Mouse (Mus musculus) MEL (cell line): ENCODE results near the gene Cdca4. TPM values are rescaled to one million over a fixed set of nuclear protein-coding genes. Genes with fewer than 3 reads are reported as not detected.

Experiments used
- DNase-seq: peaks from one replicate; pipeline ENCODE4 v3.0.0; 2011; ENCODE audit warnings: low read depth, low spot score
- H3K27ac ChIP-seq: 2 replicates; pipeline ENCODE4 v1.5.1; 2012; ENCODE audit warnings: low read depth, mild to moderate bottlenecking, control low read depth, low read length, moderate library complexity; ENCODE audit not compliant: control insufficient read depth
- H3K27me3 ChIP-seq, 2 experiments: fragments of 150-350 bp in 1 of 2; sonication (generic) in 1 of 2; 2 replicates each; pipeline ENCODE4 v1.6.1; 2012; ENCODE audit warnings: low read length in 2 of 2, mild to moderate bottlenecking in 2 of 2, improper control_type of control experiment in 1 of 2, moderate library complexity in 1 of 2; ENCODE audit not compliant: insufficient read depth in 2 of 2, control insufficient read depth in 1 of 2
- H3K36me3 ChIP-seq, 2 experiments: 2 replicates each; pipeline ENCODE4 v1.6.1; 2012 to 2014; ENCODE audit warnings: low read length in 2 of 2, improper control_type of control experiment in 1 of 2, inconsistent platforms in 1 of 2, mild to moderate bottlenecking in 1 of 2; ENCODE audit not compliant: insufficient read depth in 2 of 2, control insufficient read depth in 1 of 2
- H3K4me1 ChIP-seq, 2 experiments: fragments of 150-350 bp in 1 of 2; sonication (generic) in 1 of 2; 2 replicates each; pipeline ENCODE4 v1.6.1; 2012; ENCODE audit warnings: low read length in 2 of 2, improper control_type of control experiment in 1 of 2, mild to moderate bottlenecking in 1 of 2; ENCODE audit not compliant: insufficient read depth in 2 of 2, control insufficient read depth in 1 of 2
- H3K4me3 ChIP-seq, 2 experiments: fragments of 150-350 bp in 1 of 2; sonication (generic) in 1 of 2; 2 replicates each; pipeline ENCODE4 v1.5.1; 2012; ENCODE audit warnings: low read depth in 2 of 2, low read length in 2 of 2, mild to moderate bottlenecking in 2 of 2, moderate library complexity in 2 of 2, control low read depth in 1 of 2, improper control_type of control experiment in 1 of 2; ENCODE audit not compliant: control insufficient read depth in 1 of 2, insufficient read depth in 1 of 2
- H3K79me2 ChIP-seq: 2 replicates; pipeline ENCODE4 v1.6.1; 2012; ENCODE audit warnings: mild to moderate bottlenecking, low read length, moderate library complexity; ENCODE audit not compliant: control insufficient read depth, poor library complexity, insufficient read depth
- H3K9ac ChIP-seq: 2 replicates; pipeline ENCODE4 v1.6.1; 2012; ENCODE audit warnings: low read depth, mild to moderate bottlenecking, control low read depth, low read length, moderate library complexity; ENCODE audit not compliant: control insufficient read depth, poor library complexity, severe bottlenecking
- H3K9me3 ChIP-seq: fragments of 150-350 bp; sonication (generic); replicated peaks from 2 replicates; pipeline ENCODE4 v1.6.1; 2012; ENCODE audit warnings: mild to moderate bottlenecking, low read length, improper control_type of control experiment, moderate library complexity; ENCODE audit not compliant: insufficient read depth
- CHD1 ChIP-seq: IDR thresholded peaks from 2 replicates; pipeline ENCODE4 v1.6.1; 2012; ENCODE audit warnings: low read depth, mild to moderate bottlenecking, inconsistent platforms, low read length, improper control_type of control experiment
- CHD2 ChIP-seq: IDR thresholded peaks from 2 replicates; pipeline ENCODE4 v1.6.1; 2011; ENCODE audit warnings: low read length, improper control_type of control experiment
- CTCF ChIP-seq, 3 experiments: IDR thresholded peaks in 2 of 3; conservative IDR thresholded peaks in 1 of 3; 2 replicates each; pipeline ENCODE4 v1.5.1; 2011 to 2012; ENCODE audit warnings: low read length in 3 of 3, low read depth in 2 of 3, mild to moderate bottlenecking in 2 of 3, improper control_type of control experiment in 1 of 3, inconsistent platforms in 1 of 3, mixed read lengths in 1 of 3, moderate library complexity in 1 of 3; ENCODE audit not compliant: control insufficient read depth in 1 of 3, insufficient read depth in 1 of 3, poor library complexity in 1 of 3, severe bottlenecking in 1 of 3
- E2F4 ChIP-seq: IDR thresholded peaks from 2 replicates; pipeline ENCODE4 v1.6.1; 2011; ENCODE audit warnings: low read depth, low read length, improper control_type of control experiment, borderline replicate concordance
- ELF1 ChIP-seq: IDR thresholded peaks from 2 replicates; pipeline ENCODE4 v1.6.1; 2014; ENCODE audit warnings: low read depth, mild to moderate bottlenecking, inconsistent platforms, low read length, improper control_type of control experiment, moderate library complexity
- EP300 ChIP-seq, 2 experiments: IDR thresholded peaks; 2 replicates each; pipeline ENCODE4 v1.6.1; 2011; ENCODE audit warnings: improper control_type of control experiment in 2 of 2, low read length in 2 of 2, low read depth in 1 of 2, mild to moderate bottlenecking in 1 of 2
- ETS1 ChIP-seq: IDR thresholded peaks from 2 replicates; pipeline ENCODE4 v1.6.1; 2012; ENCODE audit warnings: low read depth, mild to moderate bottlenecking, inconsistent platforms, low read length, improper control_type of control experiment, moderate library complexity
- GABPA ChIP-seq: IDR thresholded peaks from 2 replicates; pipeline ENCODE4 v1.6.1; 2012; ENCODE audit warnings: low read depth, mild to moderate bottlenecking, inconsistent platforms, low read length, improper control_type of control experiment, moderate library complexity
- HCFC1 ChIP-seq: IDR thresholded peaks from 2 replicates; pipeline ENCODE4 v1.6.1; 2012; ENCODE audit warnings: low read depth, mild to moderate bottlenecking, inconsistent platforms, low read length, improper control_type of control experiment, moderate library complexity
- KAT2A ChIP-seq: conservative IDR thresholded peaks from 2 replicates; pipeline ENCODE4 v1.6.1; 2012; ENCODE audit warnings: low read depth, low read length, improper control_type of control experiment, inconsistent platforms
- MAFK ChIP-seq: IDR thresholded peaks from 2 replicates; pipeline ENCODE4 v1.6.1; 2011; ENCODE audit warnings: low read depth, mild to moderate bottlenecking, low read length, improper control_type of control experiment, borderline replicate concordance
- MAX ChIP-seq: IDR thresholded peaks from 2 replicates; pipeline ENCODE4 v1.6.1; 2011; ENCODE audit warnings: low read length, improper control_type of control experiment
- MAZ ChIP-seq: IDR thresholded peaks from 2 replicates; pipeline ENCODE4 v1.6.1; 2012; ENCODE audit warnings: low read depth, mild to moderate bottlenecking, inconsistent platforms, low read length, improper control_type of control experiment
- MEF2A ChIP-seq: IDR thresholded peaks from 2 replicates; pipeline ENCODE4 v1.6.1; 2014; ENCODE audit warnings: low read depth, mild to moderate bottlenecking, inconsistent platforms, low read length, improper control_type of control experiment; ENCODE audit not compliant: poor library complexity, insufficient replicate concordance, severe bottlenecking; ENCODE audit errors: extremely low read depth
- MXI1 ChIP-seq: IDR thresholded peaks from 2 replicates; pipeline ENCODE4 v1.6.1; 2011; ENCODE audit warnings: mild to moderate bottlenecking, low read depth, low read length, improper control_type of control experiment
- MYB ChIP-seq: IDR thresholded peaks from 2 replicates; pipeline ENCODE4 v1.6.1; 2011; ENCODE audit warnings: mild to moderate bottlenecking, low read depth, low read length, improper control_type of control experiment
- MYC ChIP-seq: IDR thresholded peaks from 2 replicates; pipeline ENCODE4 v1.6.1; 2011; ENCODE audit warnings: low read depth, mild to moderate bottlenecking, low read length, improper control_type of control experiment, moderate library complexity
- NELFE ChIP-seq: IDR thresholded peaks from 2 replicates; pipeline ENCODE4 v1.6.1; 2011; ENCODE audit warnings: low read depth, low read length, improper control_type of control experiment
- NRF1 ChIP-seq: IDR thresholded peaks from 2 replicates; pipeline ENCODE4 v1.6.1; 2014; ENCODE audit warnings: low read depth, mild to moderate bottlenecking, inconsistent platforms, low read length, improper control_type of control experiment, moderate library complexity; ENCODE audit not compliant: poor library complexity, insufficient read depth, severe bottlenecking
- POLR2A ChIP-seq, 2 experiments: IDR thresholded peaks; 2 replicates each; pipeline ENCODE4 v1.6.1; 2011 to 2012; ENCODE audit warnings: low read length in 2 of 2, mild to moderate bottlenecking in 2 of 2, control low read depth in 1 of 2, improper control_type of control experiment in 1 of 2, low read depth in 1 of 2, moderate library complexity in 1 of 2; ENCODE audit not compliant: control insufficient read depth in 1 of 2, insufficient read depth in 1 of 2, poor library complexity in 1 of 2
- POLR2AphosphoS2 ChIP-seq: IDR thresholded peaks from 2 replicates; pipeline ENCODE4 v1.6.1; 2011; ENCODE audit warnings: low read length, improper control_type of control experiment
- POLR2AphosphoS5 ChIP-seq: IDR thresholded peaks from 2 replicates; pipeline ENCODE4 v1.6.1; 2012; ENCODE audit warnings: low read depth, borderline replicate concordance, mild to moderate bottlenecking, inconsistent platforms, low read length, moderate library complexity, mixed read lengths
- RAD21 ChIP-seq: IDR thresholded peaks from 2 replicates; pipeline ENCODE4 v1.6.1; 2011; ENCODE audit warnings: mild to moderate bottlenecking, low read depth, low read length, improper control_type of control experiment
- RCOR1 ChIP-seq: IDR thresholded peaks from 2 replicates; pipeline ENCODE4 v1.6.1; 2012; ENCODE audit warnings: low read depth, mild to moderate bottlenecking, inconsistent platforms, low read length, improper control_type of control experiment
- SIN3A ChIP-seq: IDR thresholded peaks from 2 replicates; pipeline ENCODE4 v1.6.1; 2012; ENCODE audit warnings: low read length, improper control_type of control experiment, inconsistent platforms
- SMC3 ChIP-seq: IDR thresholded peaks from 2 replicates; pipeline ENCODE4 v1.6.1; 2011; ENCODE audit warnings: low read depth, low read length, improper control_type of control experiment
- TAL1 ChIP-seq: IDR thresholded peaks from 2 replicates; pipeline ENCODE4 v1.6.1; 2012; ENCODE audit warnings: mild to moderate bottlenecking, inconsistent platforms, low read length, moderate library complexity, mixed read lengths
- TBP ChIP-seq: IDR thresholded peaks from 2 replicates; pipeline ENCODE4 v1.8.0; 2011; ENCODE audit warnings: low read depth, low read length, improper control_type of control experiment
- UBTF ChIP-seq: IDR thresholded peaks from 2 replicates; pipeline ENCODE4 v1.6.1; 2012; ENCODE audit warnings: low read depth, mild to moderate bottlenecking, inconsistent platforms, low read length, improper control_type of control experiment, moderate library complexity, borderline replicate concordance; ENCODE audit not compliant: insufficient read depth
- USF1 ChIP-seq: IDR thresholded peaks from 2 replicates; pipeline ENCODE4 v1.6.1; 2014; ENCODE audit warnings: low read depth, mild to moderate bottlenecking, inconsistent platforms, low read length, improper control_type of control experiment, moderate library complexity
- USF2 ChIP-seq, 2 experiments: IDR thresholded peaks; 2 replicates each; pipeline ENCODE4 v1.6.1; 2011 to 2012; ENCODE audit warnings: improper control_type of control experiment in 2 of 2, low read length in 2 of 2, borderline replicate concordance in 1 of 2, inconsistent platforms in 1 of 2, low read depth in 1 of 2, mild to moderate bottlenecking in 1 of 2; ENCODE audit not compliant: insufficient read depth in 1 of 2
- ZC3H11A ChIP-seq: IDR thresholded peaks from 2 replicates; pipeline ENCODE4 v1.6.1; 2012; ENCODE audit warnings: low read depth, mild to moderate bottlenecking, inconsistent platforms, low read length, improper control_type of control experiment
- ZKSCAN1 ChIP-seq: IDR thresholded peaks from 2 replicates; pipeline ENCODE4 v1.6.1; 2012; ENCODE audit warnings: low read depth, mild to moderate bottlenecking, inconsistent platforms, low read length, improper control_type of control experiment, moderate library complexity
- ZMIZ1 ChIP-seq: IDR thresholded peaks from 2 replicates; pipeline ENCODE4 v1.6.1; 2012; ENCODE audit warnings: low read depth, mild to moderate bottlenecking, inconsistent platforms, low read length, improper control_type of control experiment, moderate library complexity
- ZNF384 ChIP-seq: IDR thresholded peaks from 2 replicates; pipeline ENCODE4 v1.6.1; 2012; ENCODE audit warnings: low read depth, mild to moderate bottlenecking, inconsistent platforms, low read length, improper control_type of control experiment
- polyA plus RNA-seq, 2 experiments: library from polyadenylated mRNA; stranded (reverse) in 1 of 2; unstranded in 1 of 2; fragments of >175 nt in 1 of 2; fragments of >200 nt in 1 of 2; gene quantifications; 2 replicates each; pipeline versions ENCODE4 v1.2.1 to v1.2.4; 2012; ENCODE audit warnings: low replicate concordance in 2 of 2, low read depth in 1 of 2; ENCODE audit not compliant: insufficient read length in 2 of 2, insufficient read depth in 1 of 2, missing spikeins in 1 of 2
- total RNA-seq: library from RNA; depleted of rRNA; stranded (reverse); fragments of 300-350 nt; gene quantifications from 2 replicates; pipeline ENCODE4 v1.2.3, GENCODE M21; 2012

Cdca4 gene
- total and polyA plus RNA-seq, 3 experiments, result 274 to 279 TPM; not detected in 1

DNA sequence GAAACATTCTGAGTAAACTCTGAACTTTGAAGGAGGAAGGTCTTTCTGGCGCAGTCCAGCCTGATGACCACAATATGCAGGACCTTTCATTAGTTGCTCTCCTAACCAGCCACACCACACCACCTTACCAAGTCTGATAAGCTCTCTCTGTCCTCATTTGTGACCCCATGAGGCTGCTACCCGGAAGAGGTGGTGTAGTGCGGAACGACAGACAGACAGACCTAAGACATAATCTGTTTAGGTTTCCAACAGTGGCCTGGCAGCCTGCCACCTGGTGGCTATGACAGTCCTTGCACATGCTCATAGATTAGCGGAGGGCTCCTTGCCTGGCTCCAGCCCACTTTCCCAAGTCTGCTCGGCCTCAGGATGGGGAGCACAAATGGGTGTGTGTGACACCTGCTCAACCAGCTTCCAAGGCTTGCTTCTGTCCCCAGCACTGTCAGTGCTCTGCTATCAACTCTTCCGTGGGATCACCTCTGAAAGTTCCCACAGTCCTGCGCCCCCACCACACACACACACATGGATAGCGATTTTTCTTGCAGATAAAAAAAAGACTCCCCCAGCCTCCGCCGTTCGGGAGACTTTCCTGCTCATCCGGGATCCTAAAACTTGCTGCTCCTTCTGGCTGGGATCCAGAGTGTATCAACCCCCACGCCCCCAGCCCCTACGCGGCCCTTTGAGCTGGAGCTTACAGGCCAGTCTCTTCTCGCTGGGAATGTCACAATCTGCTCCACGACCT is 44.4 kb upstream of the Cdca4 start:
- H3K27me3 ChIP-seq, result no peaks in the 10 kb centered on the region
- peak; percentile 98 for DNase-seq
- no peak overlapping the region for H3K27ac ChIP-seq
- H3K9ac ChIP-seq, result peak overlapping the region; percentile 47
- peaks cover 0 to 5% of the 10 kb centered on the region in 2 experiments; a peak in 1 of 4 replicates for H3K36me3 ChIP-seq
- peak overlapping the region in 1 of 2 experiments; percentile 20; a peak in 2 of 4 replicates for H3K4me3 ChIP-seq
- no peaks in the 10 kb centered on the region for H3K79me2 ChIP-seq
- H3K9me3 ChIP-seq, result no peaks in the 10 kb centered on the region
- H3K4me1 ChIP-seq, result peaks cover 6 to 29% of the 10 kb centered on the region in 2 experiments
- TF ChIP-seq ZMIZ1 (peak; percentile 60; the same call in 1 of the 2 replicates), MYB (peak; percentile 52), ZC3H11A (peak; percentile 86), CTCF (IDR thresholded peaks at IDR 0.05 in 2 of 3, conservative IDR thresholded peaks at IDR 0.05 in 1 of 3; ENCODE audit: control insufficient read depth in 1 of 3, insufficient read depth in 1 of 3, low read depth in 2 of 3, low read length in 3 of 3, poor library complexity in 1 of 3, severe bottlenecking in 1 of 3) (peak in 1 of 3 experiments; percentile 99; a peak in 4 of 6 replicates), RCOR1 (peak; percentile 51; the same call in 1 of the 2 replicates), UBTF (no peak), ZNF384 (peak; percentile 58), MYC (peak; percentile 97), USF1 (0 out of 2 replicates have a peak, but pooled peaks have one; percentile 44), RAD21 (peak; percentile 82), POLR2A (IDR thresholded peaks at IDR 0.05; ENCODE audit: control insufficient read depth in 1 of 2, insufficient read depth in 1 of 2, low read depth in 1 of 2, low read length in 2 of 2, poor library complexity in 1 of 2) (peak in 1 of 2 experiments; percentile 72; a peak in 2 of 4 replicates), TBP (peak; percentile 70), SMC3 (peak; percentile 99), MAX (peak; percentile 95), HCFC1 (peak; percentile 79), KAT2A (no peak), NRF1 (peak; percentile 70), E2F4 (0 out of 2 replicates have a peak, but pooled peaks have one; percentile 28), ELF1 (peak; percentile 96), TAL1 (no peak), MAFK (no peak), SIN3A (peak; percentile 95), MXI1 (peak; percentile 89), ZKSCAN1 (no peak), EP300 (IDR thresholded peaks at IDR 0.05; ENCODE audit: low read depth in 1 of 2, low read length in 2 of 2) (peak; percentile 47 to 55; a peak in 3 of 4 replicates), NELFE (peak; percentile 54), ETS1 (peak; percentile 60; the same call in 1 of the 2 replicates), POLR2AphosphoS2 (no peak), MEF2A (peak; percentile 42; the same call in 1 of the 2 replicates), MAZ (peak; percentile 95), USF2 (IDR thresholded peaks at IDR 0.05; ENCODE audit: borderline replicate concordance in 1 of 2, insufficient read depth in 1 of 2, low read depth in 1 of 2, low read length in 2 of 2) (no peak), GABPA (peak; percentile 61; the same call in 1 of the 2 replicates), POLR2AphosphoS5 (no peak), CHD1 (no peak), CHD2 (no peak; the same call in 1 of the 2 replicates)
